Mouse (Mus musculus) limb, embryonic 11.5 days (tissue): Measurements from ENCODE around the gene Rasal3. TPM values are rescaled to one million over a fixed set of nuclear protein-coding genes. Genes with fewer than 3 reads are reported as not detected.

Experiments used
- ATAC-seq: fragments of 200-750 bp; cut with Nextera tagmentation; 2 replicates; pipeline ENCODE4 v1.8.0; 2017; ENCODE audit warnings: low read depth; ENCODE audit not compliant: insufficient number of reproducible peaks, low FRiP score, low TSS enrichment
- DNase-seq: peaks from one replicate; pipeline ENCODE4 v3.0.0-alpha.2; 2015; ENCODE audit warnings: low spot score
- H3K27ac ChIP-seq: fragments of 300-500 bp; sonication (generic); replicated peaks from 2 replicates; pipeline ENCODE4 v1.5.1; 2014; ENCODE audit warnings: low read depth, mild to moderate bottlenecking, low read length
- H3K27me3 ChIP-seq: fragments of 300-500 bp; sonication (generic); 2 replicates; pipeline ENCODE4 v1.6.1; 2014; ENCODE audit warnings: mild to moderate bottlenecking, low read length, mixed read lengths; ENCODE audit not compliant: control insufficient read depth, insufficient read depth
- H3K36me3 ChIP-seq: fragments of 300-500 bp; sonication (generic); 2 replicates; pipeline ENCODE4 v1.6.1; 2014; ENCODE audit warnings: mild to moderate bottlenecking, low read length, moderate library complexity, mixed read lengths; ENCODE audit not compliant: control insufficient read depth, insufficient read depth
- H3K4me1 ChIP-seq: fragments of 300-500 bp; sonication (generic); 2 replicates; pipeline ENCODE4 v1.6.1; 2014; ENCODE audit warnings: low read length, mixed read lengths; ENCODE audit not compliant: control insufficient read depth, insufficient read depth
- H3K4me2 ChIP-seq: fragments of 300-500 bp; sonication (generic); 2 replicates; pipeline ENCODE4 v1.6.1; 2014; ENCODE audit warnings: low read depth, mild to moderate bottlenecking, moderate library complexity; ENCODE audit not compliant: severe bottlenecking
- H3K4me3 ChIP-seq: fragments of 300-500 bp; sonication (generic); 2 replicates; pipeline ENCODE4 v1.5.1; 2014; ENCODE audit warnings: low read depth, low read length
- H3K9ac ChIP-seq: fragments of 300-500 bp; sonication (generic); 2 replicates; pipeline ENCODE4 v1.6.1; 2014; ENCODE audit warnings: mild to moderate bottlenecking, low read length
- H3K9me3 ChIP-seq: fragments of 300-500 bp; sonication (generic); 2 replicates; pipeline ENCODE4 v1.6.1; 2016; ENCODE audit warnings: low read length; ENCODE audit not compliant: control insufficient read depth
- whole genome bisulfite sequencing: fragments of 180-500 bp; shearing (Covaris S2); extraction: QIAGEN DNeasy Blood & Tissue Kit; methylation state at CpG from one replicate; pipeline ENCODE4 v1.1.7; 2014; 5-methylcytosine and 5-hydroxymethylcytosine counted together
- polyA plus RNA-seq: library from polyadenylated mRNA; unstranded; fragments of >200 nt; fragmentation: Nextera tagmentation; extraction: Ambion mirVana; gene quantifications from 2 replicates; pipeline ENCODE4 v1.2.1, GENCODE M21; 2014

Rasal3 gene
- polyA plus RNA-seq, 1 experiment from 2014 or later: 0.69 TPM

DNA sequence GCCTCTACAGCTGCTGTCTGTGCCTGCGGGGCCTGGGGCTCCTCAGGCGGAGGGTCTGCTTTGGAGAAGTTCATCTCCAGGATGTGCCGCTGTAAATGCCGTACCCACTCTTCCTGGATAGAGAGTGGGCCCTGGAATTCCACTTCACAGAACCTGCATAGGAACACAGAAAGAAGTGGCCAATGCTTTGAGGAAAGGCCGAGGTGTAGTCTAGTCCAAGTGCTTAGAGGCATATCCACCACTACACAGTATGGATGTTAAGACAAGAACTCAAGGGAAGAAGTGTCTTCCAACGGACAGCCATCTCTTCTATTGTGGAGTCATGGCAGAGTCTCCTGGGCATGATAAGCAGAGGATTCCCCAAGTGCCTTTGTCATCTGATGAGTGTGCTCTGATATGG, 48.4 kb downstream of the Rasal3 start:
- Histone ChIP-seq H3K4me2 (no peak overlapping the region), H3K9me3 (no peaks in the 10 kb centered on the region), H3K27ac (no peak overlapping the region), H3K4me1 (no peaks in the 10 kb centered on the region), H3K9ac (no peak overlapping the region), H3K27me3 (no peaks in the 10 kb centered on the region), H3K4me3 (no peak overlapping the region), H3K36me3 (peaks cover 35% of the 10 kb centered on the region)
- no peak for ATAC-seq
- 94% methylated on average over 6 of the region's 6 CpGs for WGBS
- no peak for DNase-seq

DNA sequence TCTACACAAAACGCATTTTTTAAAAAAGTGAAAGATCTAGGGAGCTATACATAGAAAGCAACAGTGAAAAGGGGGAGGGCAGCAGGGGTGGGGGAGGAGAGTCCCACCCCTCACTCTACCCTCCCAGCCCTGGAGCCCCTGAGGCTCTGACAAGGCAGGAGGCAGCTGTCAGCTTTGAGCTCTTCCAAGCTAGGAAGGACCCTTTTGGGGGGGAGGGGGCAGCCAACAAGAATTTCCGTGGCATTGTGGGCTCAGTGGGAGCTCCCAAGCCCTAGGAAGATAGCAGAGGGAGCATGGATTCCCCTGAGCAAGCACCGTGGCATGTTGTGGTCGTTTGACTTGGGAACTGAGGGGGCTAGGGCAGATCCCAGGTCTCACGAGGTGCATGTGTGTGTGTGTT, 49.2 kb downstream of the Rasal3 start:
- Histone ChIP-seq H3K36me3 (peaks cover 30% of the 10 kb centered on the region), H3K4me2 (no peak overlapping the region), H3K9me3 (no peaks in the 10 kb centered on the region), H3K27ac (no peak overlapping the region), H3K9ac (no peak overlapping the region), H3K27me3 (no peaks in the 10 kb centered on the region), H3K4me3 (no peak overlapping the region), H3K4me1 (peaks cover 4% of the 10 kb centered on the region)
- 78% methylated on average over 5 of the region's 5 CpGs for WGBS
- ATAC-seq (no peak), DNase-seq (no peak)

DNA sequence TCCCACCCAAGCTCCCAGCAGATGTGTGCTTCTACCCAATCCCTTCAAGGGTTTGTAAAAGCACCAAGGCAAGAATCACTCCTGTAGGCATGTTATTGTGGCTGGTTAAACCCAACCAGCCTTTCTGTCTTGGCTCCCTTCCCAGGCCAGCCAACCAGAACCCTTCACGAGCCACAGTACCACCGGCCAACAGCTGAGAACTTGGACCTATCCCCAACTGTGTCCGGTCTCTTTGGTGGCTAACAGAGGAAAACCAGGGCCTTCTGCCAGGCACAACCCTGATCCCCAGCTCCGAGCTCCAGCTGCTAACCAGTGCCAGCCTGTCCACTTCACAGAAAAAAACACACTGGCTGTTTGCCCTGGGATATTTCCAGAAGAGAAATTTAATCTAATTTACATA, 49.7 kb downstream of the Rasal3 start:
- ATAC-seq: no peak
- Histone ChIP-seq H3K4me2 (no peak overlapping the region), H3K4me3 (no peak overlapping the region), H3K9me3 (no peaks in the 10 kb centered on the region), H3K9ac (no peak overlapping the region), H3K27ac (no peak overlapping the region), H3K36me3 (peaks cover 28% of the 10 kb centered on the region), H3K27me3 (no peaks in the 10 kb centered on the region), H3K4me1 (peaks cover 5% of the 10 kb centered on the region)
- WGBS: 92% methylated on average over 4 of the region's 4 CpGs
- no peak for DNase-seq

- no peak overlapping the region for H3K9ac ChIP-seq
- no peak for DNase-seq
- H3K27me3 ChIP-seq: no peaks in the 10 kb centered on the region
- H3K36me3 ChIP-seq: peaks cover 20% of the 10 kb centered on the region
- H3K9me3 ChIP-seq: no peaks in the 10 kb centered on the region
- H3K4me2 ChIP-seq: no peak overlapping the region
- no peak overlapping the region for H3K4me3 ChIP-seq
- H3K4me1 ChIP-seq: peaks cover 5% of the 10 kb centered on the region
- no peak overlapping the region for H3K27ac ChIP-seq
- no peak for ATAC-seq
Observed at GRCm38 (mm10) chr17:32351726-32352125, 51.7 kb downstream of the Rasal3 start.

DNA sequence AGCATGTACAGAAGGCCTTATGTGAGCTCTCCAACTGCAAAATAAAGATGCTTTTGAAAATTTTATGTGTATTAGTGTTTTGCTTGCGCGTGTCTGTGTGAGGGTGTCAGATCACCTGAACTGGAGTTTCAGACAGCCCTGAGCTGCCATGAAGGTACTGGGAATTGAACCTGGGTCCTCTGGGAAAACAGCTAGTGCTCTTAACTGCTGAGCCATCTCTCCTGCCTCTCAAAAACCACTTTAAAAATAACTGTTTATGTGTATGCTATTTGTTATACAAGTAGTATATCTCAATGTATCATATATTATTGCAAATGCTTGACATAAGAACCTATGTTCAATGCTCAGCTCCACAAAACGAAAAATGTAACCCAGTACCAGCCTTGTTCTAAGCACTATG, 52.1 kb downstream of the Rasal3 start:
- DNase-seq: no peak
- WGBS: 80% methylated on average over 3 of the region's 3 CpGs
- no peak overlapping the region for H3K27ac ChIP-seq

DNA sequence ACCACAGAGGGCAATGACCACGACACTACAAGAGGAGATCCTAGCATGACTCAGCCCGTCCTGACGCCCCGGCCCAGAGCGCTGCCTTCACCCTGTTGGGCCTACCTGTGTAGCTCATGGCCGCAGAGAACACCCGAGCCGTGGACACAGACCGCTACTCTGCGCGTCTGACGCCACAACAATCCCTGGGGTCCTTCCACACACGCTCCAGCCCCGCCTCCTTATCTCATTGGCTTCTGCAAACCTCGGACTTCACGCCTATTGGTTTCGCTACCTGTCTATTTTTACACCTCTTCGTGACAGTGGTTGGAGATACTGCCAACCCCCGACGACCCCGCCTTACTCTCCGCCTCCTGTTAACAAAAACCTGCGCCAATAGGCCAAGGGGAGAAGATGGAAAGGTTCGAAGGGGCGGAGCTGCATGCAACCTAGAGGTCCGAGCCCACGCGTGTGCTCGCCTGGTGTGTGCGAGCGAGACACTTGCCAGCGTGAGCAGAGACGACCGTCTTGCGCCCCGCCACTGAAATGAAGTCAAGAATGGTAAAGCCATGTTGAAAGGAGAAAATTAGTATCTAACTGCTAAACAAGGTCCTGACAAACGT, 52.9 kb downstream of the Rasal3 start, which contains the start of gene Akap8l:
TSS of gene Akap8l (minus strand) at position 226 of the 602 bp plus-strand sequence.
- Histone ChIP-seq H3K27me3 (no peaks in the 10 kb centered on the region), H3K4me3 (peak within 1 kb of the TSS; percentile 48), H3K36me3 (peaks cover 12% of the 10 kb centered on the region; the same call in 1 of the 2 replicates), H3K4me1 (peaks cover 5% of the 10 kb centered on the region), H3K4me2 (peak within 1 kb of the TSS; percentile 82), H3K9me3 (no peaks in the 10 kb centered on the region), H3K27ac (no peak within 1 kb of the TSS; the same call in 1 of the 2 replicates), H3K9ac (peak within 1 kb of the TSS; percentile 56)
- WGBS: under 1% methylated on average over 37 of the region's 37 CpGs
- ATAC-seq: peak; percentile 94
- peak; percentile 94 for DNase-seq

More for the DNA sequence above, 52.1 kb downstream of the Rasal3 start:
- Histone ChIP-seq H3K9ac (no peak overlapping the region), H3K4me2 (no peak overlapping the region; the same call in 1 of the 2 replicates), H3K4me1 (peaks cover 5% of the 10 kb centered on the region), H3K36me3 (peaks cover 17% of the 10 kb centered on the region), H3K27me3 (no peaks in the 10 kb centered on the region), H3K4me3 (no peak overlapping the region), H3K9me3 (no peaks in the 10 kb centered on the region)
- ATAC-seq: no peak

- Histone ChIP-seq H3K4me2 (peak overlapping the region; percentile 82), H3K4me1 (peaks cover 5% of the 10 kb centered on the region), H3K27ac (no peak overlapping the region; the same call in 1 of the 2 replicates), H3K9me3 (no peaks in the 10 kb centered on the region), H3K9ac (peak overlapping the region; percentile 56), H3K27me3 (no peaks in the 10 kb centered on the region), H3K36me3 (peaks cover 7% of the 10 kb centered on the region; the same call in 1 of the 2 replicates), H3K4me3 (peak overlapping the region; percentile 48)
- under 1% methylated on average over 24 of the region's 24 CpGs for WGBS
- no peak for DNase-seq
- peak; percentile 28; the same call in 1 of the 2 replicates for ATAC-seq
Observed at GRCm38 (mm10) chr17:32349851-32350381, 53.5 kb downstream of the Rasal3 start.

- peak; percentile 44 for DNase-seq
- ATAC-seq: no peak
- peaks cover 1% of the 10 kb centered on the region; the same call in 1 of the 2 replicates for H3K36me3 ChIP-seq
- WGBS: 13% methylated on average over 4 of the region's 4 CpGs
- H3K27me3 ChIP-seq: no peaks in the 10 kb centered on the region
- no peak overlapping the region for H3K9ac ChIP-seq
- H3K4me3 ChIP-seq: peak overlapping the region; percentile 48
- no peak overlapping the region for H3K27ac ChIP-seq
- peak overlapping the region; percentile 82 for H3K4me2 ChIP-seq
- peaks cover 5% of the 10 kb centered on the region for H3K4me1 ChIP-seq
- H3K9me3 ChIP-seq: no peaks in the 10 kb centered on the region
Observed at GRCm38 (mm10) chr17:32349037-32349732, 54.2 kb downstream of the Rasal3 start.
